Mouse (Mus musculus) forebrain, embryonic 15.5 days (tissue): ENCODE results near the gene Nr3c2. TPM values are rescaled to one million over a fixed set of nuclear protein-coding genes. Genes with fewer than 3 reads are reported as not detected.

Experiments
- ATAC-seq: fragments of 200-750 bp; cut with Nextera tagmentation; replicated peaks from 2 replicates; pipeline ENCODE4 v1.8.0; 2017; ENCODE audit warnings: mild to moderate bottlenecking, moderate TSS enrichment, moderate library complexity
- H3K27ac ChIP-seq: fragments of 300-500 bp; sonication (generic); replicated peaks from 2 replicates; pipeline ENCODE4 v1.5.1; 2015; ENCODE audit warnings: mild to moderate bottlenecking, inconsistent platforms
- H3K27me3 ChIP-seq: fragments of 300-500 bp; sonication (generic); 2 replicates; pipeline ENCODE4 v1.6.1; 2015; ENCODE audit warnings: inconsistent platforms
- H3K36me3 ChIP-seq: fragments of 300-500 bp; sonication (generic); 2 replicates; pipeline ENCODE4 v1.6.1; 2015; ENCODE audit warnings: mild to moderate bottlenecking, inconsistent platforms
- H3K4me1 ChIP-seq: fragments of 300-500 bp; sonication (generic); 2 replicates; pipeline ENCODE4 v1.6.1; 2015; ENCODE audit warnings: inconsistent platforms
- H3K4me2 ChIP-seq: fragments of 300-500 bp; sonication (generic); replicated peaks from 2 replicates; pipeline ENCODE4 v1.6.1; 2015; ENCODE audit warnings: mild to moderate bottlenecking, inconsistent platforms
- H3K4me3 ChIP-seq: fragments of 300-500 bp; sonication (generic); 2 replicates; pipeline ENCODE4 v1.5.1; 2015; ENCODE audit warnings: mild to moderate bottlenecking, inconsistent platforms
- H3K9ac ChIP-seq: fragments of 300-500 bp; sonication (generic); replicated peaks from 2 replicates; pipeline ENCODE4 v1.6.1; 2015; ENCODE audit warnings: mild to moderate bottlenecking, inconsistent platforms
- H3K9me3 ChIP-seq: fragments of 300-500 bp; sonication (generic); 2 replicates; pipeline ENCODE4 v1.6.1; 2016; ENCODE audit warnings: inconsistent platforms
- WGBS: fragments of 180-500 bp; shearing (Covaris S2); methylation state at CpG from one replicate; pipeline ENCODE4 v1.1.7; 2015; ENCODE audit warnings: mixed read lengths; 5-methylcytosine and 5-hydroxymethylcytosine counted together
- polyA plus RNA-seq: library from polyadenylated mRNA; unstranded; fragments of >200 nt; fragmentation: Nextera tagmentation; extraction: Ambion mirVana; gene quantifications from 2 replicates; pipeline ENCODE4 v1.2.1, GENCODE M21; 2015

The Nr3c2 gene
- polyA plus RNA-seq, 1 experiment from 2014 or later = 2.4 TPM

- Histone ChIP-seq H3K4me1 (no peaks in the 10 kb centered on the region), H3K9me3 (no peaks in the 10 kb centered on the region), H3K27me3 (no peaks in the 10 kb centered on the region), H3K9ac (no peak overlapping the region), H3K4me2 (no peak overlapping the region), H3K4me3 (no peak overlapping the region), H3K27ac (no peak overlapping the region), H3K36me3 (no peaks in the 10 kb centered on the region)
- ATAC-seq = no peak
Measured at GRCm38 (mm10) chr8:76984082-76984481, 84.8 kb downstream of the Nr3c2 start.

- WGBS = 89% methylated on average over 5 of the region's 5 CpGs
- no peaks in the 10 kb centered on the region for H3K9me3 ChIP-seq
- no peak overlapping the region for H3K4me3 ChIP-seq
- no peak overlapping the region for H3K9ac ChIP-seq
- no peaks in the 10 kb centered on the region for H3K4me1 ChIP-seq
- H3K36me3 ChIP-seq = no peaks in the 10 kb centered on the region
- H3K4me2 ChIP-seq = no peak overlapping the region
- no peaks in the 10 kb centered on the region for H3K27me3 ChIP-seq
- no peak for ATAC-seq
- no peak overlapping the region for H3K27ac ChIP-seq
Measured at GRCm38 (mm10) chr8:76984851-76985250, 85.6 kb downstream of the Nr3c2 start.

GRCm38 (mm10) chr8:76987876-76988275 lies 88.6 kb downstream of the Nr3c2 start:
- H3K4me1 ChIP-seq = no peaks in the 10 kb centered on the region
- WGBS = 70% methylated on average over 3 of the region's 3 CpGs
- H3K9me3 ChIP-seq = no peaks in the 10 kb centered on the region
- H3K27me3 ChIP-seq = no peaks in the 10 kb centered on the region
- H3K4me2 ChIP-seq = no peak overlapping the region
- no peaks in the 10 kb centered on the region for H3K36me3 ChIP-seq
- ATAC-seq = no peak
- H3K9ac ChIP-seq = no peak overlapping the region
- no peak overlapping the region for H3K4me3 ChIP-seq
- no peak overlapping the region for H3K27ac ChIP-seq

- Histone ChIP-seq H3K27me3 (no peaks in the 10 kb centered on the region), H3K27ac (no peak overlapping the region), H3K36me3 (no peaks in the 10 kb centered on the region), H3K9me3 (no peaks in the 10 kb centered on the region), H3K9ac (no peak overlapping the region), H3K4me1 (no peaks in the 10 kb centered on the region), H3K4me3 (no peak overlapping the region), H3K4me2 (no peak overlapping the region)
- ATAC-seq = no peak
- WGBS = 84% methylated on average over 4 of the region's 4 CpGs
Measured at GRCm38 (mm10) chr8:76998276-76998675, 99.0 kb downstream of the Nr3c2 start.

GRCm38 (mm10) chr8:77009425-77009824 lies 110.2 kb downstream of the Nr3c2 start:
- Histone ChIP-seq H3K4me2 (no peak overlapping the region), H3K27me3 (no peaks in the 10 kb centered on the region), H3K9ac (no peak overlapping the region), H3K4me1 (0 out of 2 replicates have a peak, but pooled peaks cover 9% of the 10 kb centered on the region), H3K27ac (no peak overlapping the region), H3K36me3 (no peaks in the 10 kb centered on the region), H3K9me3 (no peaks in the 10 kb centered on the region), H3K4me3 (no peak overlapping the region)
- peak; percentile 57; the same call in 1 of the 2 replicates for ATAC-seq
- 57% methylated on average over 10 of the region's 10 CpGs for WGBS

GRCm38 (mm10) chr8:77011985-77012384 lies 112.7 kb downstream of the Nr3c2 start:
- 39% methylated on average over 3 of the region's 3 CpGs for WGBS
- Histone ChIP-seq H3K4me3 (no peak overlapping the region), H3K27ac (no peak overlapping the region), H3K4me1 (0 out of 2 replicates have a peak, but pooled peaks cover 9% of the 10 kb centered on the region), H3K9me3 (no peaks in the 10 kb centered on the region), H3K36me3 (no peaks in the 10 kb centered on the region), H3K4me2 (no peak overlapping the region), H3K27me3 (no peaks in the 10 kb centered on the region), H3K9ac (no peak overlapping the region)
- ATAC-seq = no peak; the same call in 1 of the 2 replicates

- H3K4me2 ChIP-seq = no peak overlapping the region
- H3K9me3 ChIP-seq = no peaks in the 10 kb centered on the region
- H3K4me1 ChIP-seq = 0 out of 2 replicates have a peak, but pooled peaks cover 9% of the 10 kb centered on the region
- ATAC-seq = no peak
- no peak overlapping the region for H3K4me3 ChIP-seq
- H3K36me3 ChIP-seq = no peaks in the 10 kb centered on the region
- no peak overlapping the region for H3K27ac ChIP-seq
- no peak overlapping the region for H3K9ac ChIP-seq
- WGBS = 66% methylated on average over 6 of the region's 6 CpGs
- H3K27me3 ChIP-seq = no peaks in the 10 kb centered on the region
Measured at GRCm38 (mm10) chr8:77012641-77013040, 113.4 kb downstream of the Nr3c2 start.

GRCm38 (mm10) chr8:77016713-77017112 lies 117.5 kb downstream of the Nr3c2 start:
- H3K36me3 ChIP-seq = no peaks in the 10 kb centered on the region
- H3K9me3 ChIP-seq = no peaks in the 10 kb centered on the region
- no peak overlapping the region for H3K9ac ChIP-seq
- no peaks in the 10 kb centered on the region for H3K27me3 ChIP-seq
- H3K4me2 ChIP-seq = no peak overlapping the region
- no peak overlapping the region for H3K4me3 ChIP-seq
- ATAC-seq = no peak
- H3K4me1 ChIP-seq = no peaks in the 10 kb centered on the region
- 96% methylated on average over 3 of the region's 3 CpGs for WGBS
- H3K27ac ChIP-seq = no peak overlapping the region

- no peak for ATAC-seq
- Histone ChIP-seq H3K4me3 (no peak overlapping the region), H3K9ac (no peak overlapping the region), H3K4me1 (no peaks in the 10 kb centered on the region), H3K36me3 (no peaks in the 10 kb centered on the region), H3K27me3 (no peaks in the 10 kb centered on the region), H3K9me3 (no peaks in the 10 kb centered on the region), H3K4me2 (no peak overlapping the region), H3K27ac (no peak overlapping the region)
- WGBS = 82% methylated on average over 13 of the region's 13 CpGs
Measured at GRCm38 (mm10) chr8:77023837-77024710, 124.8 kb downstream of the Nr3c2 start.

GRCm38 (mm10) chr8:77031213-77031612 lies 132.0 kb downstream of the Nr3c2 start:
- H3K4me1 ChIP-seq = no peaks in the 10 kb centered on the region
- 94% methylated on average over 3 of the region's 3 CpGs for WGBS
- no peak overlapping the region for H3K9ac ChIP-seq
- no peak overlapping the region for H3K4me3 ChIP-seq
- no peaks in the 10 kb centered on the region for H3K36me3 ChIP-seq
- no peaks in the 10 kb centered on the region for H3K9me3 ChIP-seq
- no peak overlapping the region for H3K27ac ChIP-seq
- ATAC-seq = no peak
- H3K4me2 ChIP-seq = no peak overlapping the region
- no peaks in the 10 kb centered on the region for H3K27me3 ChIP-seq

GRCm38 (mm10) chr8:77033706-77034464 lies 134.6 kb downstream of the Nr3c2 start:
- Histone ChIP-seq H3K9me3 (no peaks in the 10 kb centered on the region), H3K4me1 (no peaks in the 10 kb centered on the region)
- 79% methylated on average over 3 of the region's 3 CpGs for WGBS

GRCm38 (mm10) chr8:77034465-77034829 lies 135.2 kb downstream of the Nr3c2 start:
- no peaks in the 10 kb centered on the region for H3K36me3 ChIP-seq
- no peaks in the 10 kb centered on the region for H3K27me3 ChIP-seq
- 89% methylated on average over 7 of the region's 7 CpGs for WGBS
- H3K4me3 ChIP-seq = no peak overlapping the region
- no peak overlapping the region for H3K27ac ChIP-seq
- H3K9me3 ChIP-seq = no peaks in the 10 kb centered on the region
- H3K4me1 ChIP-seq = no peaks in the 10 kb centered on the region
- no peak for ATAC-seq
- H3K4me2 ChIP-seq = no peak overlapping the region
- H3K9ac ChIP-seq = no peak overlapping the region

More at GRCm38 (mm10) chr8:77033706-77034464, 134.6 kb downstream of the Nr3c2 start:
- no peak overlapping the region for H3K27ac ChIP-seq
- H3K9ac ChIP-seq = no peak overlapping the region
- ATAC-seq = no peak
- H3K4me3 ChIP-seq = no peak overlapping the region
- no peaks in the 10 kb centered on the region for H3K27me3 ChIP-seq
- no peaks in the 10 kb centered on the region for H3K36me3 ChIP-seq
- no peak overlapping the region for H3K4me2 ChIP-seq
